Mouse (Mus musculus) liver, embryonic 15.5 days (tissue): ENCODE results near the gene Gm20479. TPM values are rescaled to one million over a fixed set of nuclear protein-coding genes. Genes with fewer than 3 reads are reported as not detected.
A peak's percentile ranks its signal among the peaks of the same experiment; 100 is the strongest.

ENCODE experiments used
- ATAC-seq: fragments of 200-750 bp; cut with Nextera tagmentation; 2 replicates; pipeline ENCODE4 v1.8.0; 2017; ENCODE audit warnings: moderate number of reproducible peaks, mild to moderate bottlenecking, moderate library complexity; ENCODE audit not compliant: insufficient read depth
- H3K27ac ChIP-seq: fragments of 300-500 bp; sonication (generic); replicated peaks from 2 replicates; pipeline ENCODE4 v1.5.1; 2015; ENCODE audit warnings: mild to moderate bottlenecking, inconsistent platforms
- H3K27me3 ChIP-seq: fragments of 300-500 bp; sonication (generic); 2 replicates; pipeline ENCODE4 v1.6.1; 2015; ENCODE audit warnings: mild to moderate bottlenecking, inconsistent platforms
- H3K36me3 ChIP-seq: fragments of 300-500 bp; sonication (generic); replicated peaks from 2 replicates; pipeline ENCODE4 v1.6.1; 2015; ENCODE audit warnings: moderate library complexity, mild to moderate bottlenecking, inconsistent platforms
- H3K4me1 ChIP-seq: fragments of 300-500 bp; sonication (generic); replicated peaks from 2 replicates; pipeline ENCODE4 v1.6.1; 2015; ENCODE audit warnings: inconsistent platforms
- H3K4me2 ChIP-seq: fragments of 300-500 bp; sonication (generic); 2 replicates; pipeline ENCODE4 v1.6.1; 2015; ENCODE audit warnings: moderate library complexity, mild to moderate bottlenecking, inconsistent platforms
- H3K4me3 ChIP-seq: fragments of 300-500 bp; sonication (generic); replicated peaks from 2 replicates; pipeline ENCODE4 v1.5.1; 2015; ENCODE audit warnings: mild to moderate bottlenecking, inconsistent platforms
- H3K9ac ChIP-seq: fragments of 300-500 bp; sonication (generic); 2 replicates; pipeline ENCODE4 v1.6.1; 2015; ENCODE audit warnings: moderate library complexity, mild to moderate bottlenecking, inconsistent platforms
- H3K9me3 ChIP-seq: fragments of 300-500 bp; sonication (generic); replicated peaks from 2 replicates; pipeline ENCODE4 v1.6.1; 2016; ENCODE audit warnings: inconsistent platforms
- WGBS: fragments of 180-500 bp; shearing (Covaris S2); methylation state at CpG from one replicate; pipeline ENCODE4 v1.1.7; 2015; ENCODE audit warnings: mixed read lengths; ENCODE audit not compliant: insufficient replicate concordance; 5-methylcytosine and 5-hydroxymethylcytosine counted together
- polyA plus RNA-seq: library from polyadenylated mRNA; unstranded; fragments of >200 nt; fragmentation: Nextera tagmentation; extraction: Ambion mirVana; gene quantifications from 2 replicates; pipeline ENCODE4 v1.2.1, GENCODE M21; 2015

Gm20479 gene
- polyA plus RNA-seq, 1 experiment from 2014 or later, result 0.28 TPM

- Histone ChIP-seq H3K4me1 (peaks cover 13% of the 10 kb centered on the region), H3K4me3 (no peak overlapping the region), H3K9ac (no peak overlapping the region), H3K9me3 (0 out of 2 replicates have a peak, but pooled peaks cover 3% of the 10 kb centered on the region), H3K27ac (no peak overlapping the region), H3K27me3 (peaks cover 41% of the 10 kb centered on the region), H3K36me3 (no peaks in the 10 kb centered on the region), H3K4me2 (no peak overlapping the region)
- WGBS, result 50% methylated on average over 3 of the region's 3 CpGs
- no peak for ATAC-seq
These were observed 47.4 kb downstream of the Gm20479 start for GRCm38 (mm10) chr7:27309832-27310231.

- peak overlapping the region; percentile 41 for H3K4me2 ChIP-seq
- H3K36me3 ChIP-seq, result no peaks in the 10 kb centered on the region
- ATAC-seq, result no peak
- H3K4me3 ChIP-seq, result peak overlapping the region; percentile 23; the same call in 1 of the 2 replicates
- H3K9ac ChIP-seq, result no peak overlapping the region
- H3K9me3 ChIP-seq, result no peaks in the 10 kb centered on the region
- H3K4me1 ChIP-seq, result peaks cover 13% of the 10 kb centered on the region
- 9% methylated on average over 28 of the region's 28 CpGs for WGBS
- H3K27ac ChIP-seq, result no peak overlapping the region
- peaks cover 41% of the 10 kb centered on the region for H3K27me3 ChIP-seq
These were observed 48.2 kb downstream of the Gm20479 start for GRCm38 (mm10) chr7:27308821-27309549.

- Histone ChIP-seq H3K4me2 (no peak overlapping the region), H3K27ac (no peak overlapping the region), H3K27me3 (peaks cover 44% of the 10 kb centered on the region), H3K36me3 (no peaks in the 10 kb centered on the region), H3K9me3 (no peaks in the 10 kb centered on the region), H3K4me1 (peaks cover 13% of the 10 kb centered on the region), H3K4me3 (no peak overlapping the region), H3K9ac (no peak overlapping the region)
- ATAC-seq, result no peak
- WGBS, result 52% methylated on average over 9 of the region's 9 CpGs
These were observed 49.7 kb downstream of the Gm20479 start for GRCm38 (mm10) chr7:27307551-27307950.

GRCm38 (mm10) chr7:27306161-27307160 is 50.8 kb downstream of the Gm20479 start:
- H3K36me3 ChIP-seq, result no peaks in the 10 kb centered on the region
- H3K4me3 ChIP-seq, result no peak overlapping the region
- no peak for ATAC-seq
- H3K9me3 ChIP-seq, result no peaks in the 10 kb centered on the region
- H3K4me2 ChIP-seq, result no peak overlapping the region
- 56% methylated on average over 24 of the region's 24 CpGs for WGBS
- peaks cover 42% of the 10 kb centered on the region for H3K27me3 ChIP-seq
- H3K4me1 ChIP-seq, result peaks cover 13% of the 10 kb centered on the region
- H3K9ac ChIP-seq, result no peak overlapping the region
- no peak overlapping the region for H3K27ac ChIP-seq

- Histone ChIP-seq H3K27ac (no peak overlapping the region), H3K4me3 (no peak overlapping the region), H3K9me3 (no peaks in the 10 kb centered on the region), H3K4me1 (peaks cover 9% of the 10 kb centered on the region), H3K9ac (no peak overlapping the region), H3K4me2 (no peak overlapping the region), H3K36me3 (no peaks in the 10 kb centered on the region), H3K27me3 (peaks cover 37% of the 10 kb centered on the region)
- no peak for ATAC-seq
- 68% methylated on average over 17 of the region's 17 CpGs for WGBS
These were observed 52.0 kb downstream of the Gm20479 start for GRCm38 (mm10) chr7:27305091-27305730.

Other genes with a start within 250 kb of the Gm20479 start
- 1.3 and 1.9 TPM in 2 replicates for gene Cyp2f2, start 237.5 kb downstream of the Gm20479 start, polyA plus RNA-seq
- not detected in 2 replicates for gene Cyp2t4, start 203.7 kb downstream of the Gm20479 start, polyA plus RNA-seq
- gene Egln2, start 190.6 kb downstream of the Gm20479 start, polyA plus RNA-seq, result 29.2 and 37.3 TPM in 2 replicates
- 21.2 and 23.0 TPM in 2 replicates for gene Rab4b, start 178.5 kb downstream of the Gm20479 start, polyA plus RNA-seq
- not detected in 2 replicates for gene Gm21983, start 176.3 kb downstream of the Gm20479 start, polyA plus RNA-seq
- gene Mia, start 176.3 kb downstream of the Gm20479 start, polyA plus RNA-seq, result 0.61 and 1.5 TPM in 2 replicates
- gene BC024978, start 161.6 kb downstream of the Gm20479 start, polyA plus RNA-seq, result 0.79 and 1.0 TPM in 2 replicates
- gene Snrpa, start 161.1 kb downstream of the Gm20479 start, polyA plus RNA-seq, result 79.3 and 89.6 TPM in 2 replicates
- gene Itpkc, start 128.8 kb downstream of the Gm20479 start, polyA plus RNA-seq, result 1.7 and 2.1 TPM in 2 replicates
- 23.8 and 26.5 TPM in 2 replicates for gene Coq8b, start 124.4 kb downstream of the Gm20479 start, polyA plus RNA-seq
- gene Numbl, start 99.0 kb downstream of the Gm20479 start, polyA plus RNA-seq, result 2.0 and 2.6 TPM in 2 replicates
- 4.6 and 7.8 TPM in 2 replicates for gene Ltbp4, start 19.7 kb downstream of the Gm20479 start, polyA plus RNA-seq
- 16.4 and 18.6 TPM in 2 replicates for gene Shkbp1, start 1.4 kb downstream of the Gm20479 start, polyA plus RNA-seq
- 0.06 and 0.09 TPM in 2 replicates for gene Sptbn4, start 90.3 kb upstream of the Gm20479 start, polyA plus RNA-seq
- gene Blvrb, start 90.6 kb upstream of the Gm20479 start, polyA plus RNA-seq, result 920 and 1,009 TPM in 2 replicates
- 35.6 and 38.9 TPM in 2 replicates for gene Sertad3, start 116.3 kb upstream of the Gm20479 start, polyA plus RNA-seq
- 28.2 and 29.6 TPM in 2 replicates for gene Sertad1, start 129.5 kb upstream of the Gm20479 start, polyA plus RNA-seq
- gene Prx, start 141.9 kb upstream of the Gm20479 start, polyA plus RNA-seq, result 0.67 and 0.75 TPM in 2 replicates
- 0.10 and 0.16 TPM in 2 replicates for gene Hipk4, start 165.8 kb upstream of the Gm20479 start, polyA plus RNA-seq
- gene Pld3, start 195.8 kb upstream of the Gm20479 start, polyA plus RNA-seq, result 76.3 and 93.4 TPM in 2 replicates
- gene 2310022A10Rik, start 195.8 kb upstream of the Gm20479 start, polyA plus RNA-seq, result 15.7 and 17.3 TPM in 2 replicates
- gene Akt2, start 234.1 kb upstream of the Gm20479 start, polyA plus RNA-seq, result 26.4 and 28.3 TPM in 2 replicates